17 mouse cellular contexts compared by ENCODE assay signal in genomic region chr8:115788421-115788820, GRCm38 (mm10).
DNase-seq lines count a peak whose midpoint lies in the region; ATAC-seq and TF ChIP-seq lines count a peak whose summit lies in the region.
"Had no signal": no experiment of that assay in that cellular context is flagged by ENCODE, and none has a peak within 500 bp of the region (broad histone marks: within the 10 kb centered on the region; RNA-seq: fewer than 3 reads in every experiment).

No protein-coding gene starts in this region.

- H3K4me1 ChIP-seq in liver, adult 2 months (ENCODE audit: control insufficient read depth, insufficient read depth, low read length): no peaks in the 10 kb centered on the region
- no peaks in the 10 kb centered on the region for H3K4me1 ChIP-seq in liver, embryonic 11.5 days (replicated peaks; ENCODE audit: control insufficient read depth, insufficient read depth, low read length)
- H3K4me1 ChIP-seq: hindbrain, embryonic 10.5 days; midbrain, embryonic 13.5 days; neural tube, embryonic 12.5 days had no signal

- H3K4me3 ChIP-seq in liver, adult 2 months (ENCODE audit: insufficient read depth, low read depth, low read length): no peak overlapping the region
- H3K4me3 ChIP-seq in liver, embryonic 11.5 days (ENCODE audit: low read depth, low read length): no peak overlapping the region
- H3K4me3 ChIP-seq: forebrain, embryonic 12.5 days; hindbrain, embryonic 10.5 days; midbrain, embryonic 13.5 days; neural tube, embryonic 12.5 days had no signal

- no peak overlapping the region for H3K4me2 ChIP-seq in liver, embryonic 11.5 days
- H3K4me2 ChIP-seq: forebrain, embryonic 12.5 days; midbrain, embryonic 13.5 days; neural tube, embryonic 12.5 days had no signal

- DNase-seq in adrenal gland, adult (ENCODE audit: inconsistent age in 2 of 2, low spot score in 1 of 2): peak; percentile 32 to 86
- no peak for DNase-seq in adrenal gland, postnatal 4 days (ENCODE audit: low spot score in 2 of 2)
- DNase-seq in liver, adult 2 months (ENCODE audit: extremely low read depth, low read depth, low spot score): peak; percentile 38
- DNase-seq in liver, embryonic 11.5 days (ENCODE audit: low spot score): no peak
- DNase-seq in adipocyte (ENCODE audit: low spot score): peak; percentile 67
- peak; percentile 43 for DNase-seq in brain, embryonic 14.5 days (ENCODE audit: low read depth)
- DNase-seq in spleen, postnatal 10 days (ENCODE audit: low spot score in 2 of 2): no peak
- no peak for DNase-seq in layer of hippocampus, adult 9-11 months
- DNase-seq: cerebellum, adult 11-12 months; cerebellum, postnatal 25 days; gastrocnemius, postnatal 14 days had no signal

- H3K27ac ChIP-seq in liver, adult 2 months (replicated peaks; ENCODE audit: insufficient read depth, low read depth, low read length): no peak overlapping the region
- H3K27ac ChIP-seq in liver, embryonic 11.5 days (ENCODE audit: low read depth, low read length): no peak overlapping the region
- H3K27ac ChIP-seq: forebrain, embryonic 12.5 days; hindbrain, embryonic 10.5 days; midbrain, embryonic 13.5 days; neural tube, embryonic 12.5 days; stomach, postnatal 0 days had no signal

- ATAC-seq in liver, embryonic 11.5 days (replicated peaks; ENCODE audit: low FRiP score): no peak
- ATAC-seq: activated CD4-positive, CD25-positive, alpha-beta regulatory T cell, adult 4 months; midbrain, embryonic 13.5 days had no signal

- no peaks in the 10 kb centered on the region for H3K36me3 ChIP-seq in liver, adult 2 months (ENCODE audit: control insufficient read depth, insufficient read depth, low read length)
- no peaks in the 10 kb centered on the region for H3K36me3 ChIP-seq in liver, embryonic 11.5 days (ENCODE audit: control insufficient read depth, insufficient read depth, low read length)
- H3K36me3 ChIP-seq: forebrain, embryonic 12.5 days; hindbrain, embryonic 10.5 days; midbrain, embryonic 13.5 days; neural tube, embryonic 12.5 days had no signal

- H3K27me3 ChIP-seq in liver, adult 2 months (ENCODE audit: control insufficient read depth, insufficient read depth, low read length): no peaks in the 10 kb centered on the region
- H3K27me3 ChIP-seq in liver, embryonic 11.5 days (replicated peaks; ENCODE audit: control insufficient read depth, insufficient read depth, low read length): no peaks in the 10 kb centered on the region
- H3K27me3 ChIP-seq: forebrain, embryonic 12.5 days; midbrain, embryonic 13.5 days; neural tube, embryonic 12.5 days had no signal

- no peak for TF ChIP-seq CTCF in liver, adult 2 months (IDR thresholded peaks at IDR 0.05; ENCODE audit: low read depth, low read length)
- TF ChIP-seq CTCF in brain, embryonic 14.5 days (IDR thresholded peaks at IDR 0.05; ENCODE audit: borderline replicate concordance, extremely low read depth, insufficient read depth, insufficient read length): no peak

- no peak overlapping the region for H3K9ac ChIP-seq in liver, adult 2 months (ENCODE audit: low read depth, low read length)
- no peak overlapping the region for H3K9ac ChIP-seq in liver, embryonic 11.5 days (ENCODE audit: low read depth, low read length)
- H3K9ac ChIP-seq: forebrain, embryonic 12.5 days; midbrain, embryonic 13.5 days; neural tube, embryonic 12.5 days had no signal

- H3K79me2 ChIP-seq in liver, adult 2 months (ENCODE audit: control insufficient read depth, insufficient read depth, low read length): no peaks in the 10 kb centered on the region

- no peak for TF ChIP-seq POLR2A in liver, adult 2 months (IDR thresholded peaks at IDR 0.05; ENCODE audit: extremely low read depth, insufficient read depth, low read length)
- TF ChIP-seq POLR2A in brain, embryonic 14.5 days (IDR thresholded peaks at IDR 0.05; ENCODE audit: borderline replicate concordance, extremely low read depth, insufficient read depth, insufficient read length, poor library complexity, severe bottlenecking): no peak

- WGBS in liver, adult 2 months: 85% methylated on average over 6 of the region's 6 CpGs
- WGBS in liver, embryonic 11.5 days: 76% methylated on average over 6 of the region's 6 CpGs

- H3K9me3 ChIP-seq in liver, embryonic 11.5 days (ENCODE audit: control insufficient read depth, low read length): no peaks in the 10 kb centered on the region
- H3K9me3 ChIP-seq: hindbrain, embryonic 10.5 days; neural tube, embryonic 12.5 days had no signal

Comparison
In these comparisons a context has a peak if more than half of its experiments do, and no peak if none do; other contexts are left out.
1. DNase-seq: peak in adrenal gland, adult (2 of 2), liver, adult 2 months (single experiment), adipocyte (single experiment) and brain, embryonic 14.5 days (single experiment); none in adrenal gland, postnatal 4 days (0 of 2), liver, embryonic 11.5 days (single experiment), spleen, postnatal 10 days (0 of 2) and layer of hippocampus, adult 9-11 months (single experiment).